Mouse (Mus musculus): Measurements from ENCODE around the gene Cobl. TPM values are rescaled to one million over a fixed set of nuclear protein-coding genes. Genes with fewer than 3 reads are reported as not detected.

Gene Cobl
- total RNA-seq, 2 experiments from 2014 or later, result 15.1 to 19.0 TPM

- no peak for DNase-seq (ENCODE audit: low spot score in 2 of 2)
These were observed 64.9 kb downstream of the Cobl start for GRCm38 (mm10) chr11:12399903-12400302.

GRCm38 (mm10) chr11:12396196-12396595 is 68.6 kb downstream of the Cobl start:
- no peak for TF ChIP-seq CTCF (conservative IDR thresholded peaks at IDR 0.05)
- Histone ChIP-seq H3K27ac (no peak overlapping the region), H3K4me3 (no peak overlapping the region)
- DNase-seq (ENCODE audit: low spot score in 2 of 2), result no peak

More at GRCm38 (mm10) chr11:12399903-12400302, 64.9 kb downstream of the Cobl start:
- Histone ChIP-seq H3K27ac (no peak overlapping the region), H3K4me3 (no peak overlapping the region)
- no peak for TF ChIP-seq CTCF (conservative IDR thresholded peaks at IDR 0.05)

GRCm38 (mm10) chr11:12394701-12395100 is 70.1 kb downstream of the Cobl start:
- Histone ChIP-seq H3K4me3 (no peak overlapping the region), H3K27ac (peak overlapping the region; percentile 75)
- no peak for DNase-seq (ENCODE audit: low spot score in 2 of 2)
- TF ChIP-seq CTCF (conservative IDR thresholded peaks at IDR 0.05), result no peak

- Histone ChIP-seq H3K27ac (peak overlapping the region; percentile 75), H3K4me3 (no peak overlapping the region)
- no peak; the same call in 1 of the 2 replicates for TF ChIP-seq CTCF (conservative IDR thresholded peaks at IDR 0.05)
- DNase-seq (ENCODE audit: low spot score in 2 of 2), result peak; percentile 59 to 81
These were observed 70.6 kb downstream of the Cobl start for GRCm38 (mm10) chr11:12394151-12394550.

GRCm38 (mm10) chr11:12384826-12385225 is 79.9 kb downstream of the Cobl start:
- H3K4me3 ChIP-seq, result no peak overlapping the region
- DNase-seq (ENCODE audit: low spot score in 2 of 2), result peak in 1 of 2 experiments; percentile 33
- no peak for TF ChIP-seq CTCF (conservative IDR thresholded peaks at IDR 0.05)
- H3K27ac ChIP-seq, result no peak overlapping the region

- TF ChIP-seq CTCF (conservative IDR thresholded peaks at IDR 0.05), result no peak
These were observed 81.8 kb downstream of the Cobl start for GRCm38 (mm10) chr11:12382991-12383390.

GRCm38 (mm10) chr11:12381096-12381495 is 83.7 kb downstream of the Cobl start:
- TF ChIP-seq CTCF (conservative IDR thresholded peaks at IDR 0.05), result no peak

More at GRCm38 (mm10) chr11:12382991-12383390, 81.8 kb downstream of the Cobl start:
- Histone ChIP-seq H3K4me3 (no peak overlapping the region), H3K27ac (no peak overlapping the region)
- no peak for DNase-seq (ENCODE audit: low spot score in 2 of 2)

GRCm38 (mm10) chr11:12376628-12377027 is 88.1 kb downstream of the Cobl start:
- Histone ChIP-seq H3K4me3 (no peak overlapping the region), H3K27ac (no peak overlapping the region)
- DNase-seq (ENCODE audit: low spot score in 2 of 2), result no peak
- no peak for TF ChIP-seq CTCF (conservative IDR thresholded peaks at IDR 0.05)

More at GRCm38 (mm10) chr11:12381096-12381495, 83.7 kb downstream of the Cobl start:
- DNase-seq (ENCODE audit: low spot score in 2 of 2), result no peak
- no peak overlapping the region for H3K27ac ChIP-seq
- H3K4me3 ChIP-seq, result no peak overlapping the region

GRCm38 (mm10) chr11:12373106-12374098 is 91.4 kb downstream of the Cobl start:
- no peak overlapping the region for H3K27ac ChIP-seq
- no peak overlapping the region for H3K4me3 ChIP-seq
- peak; percentile 97 for TF ChIP-seq CTCF (conservative IDR thresholded peaks at IDR 0.05)
- DNase-seq (ENCODE audit: low spot score in 2 of 2), result peak; percentile 69 to 83

GRCm38 (mm10) chr11:12370957-12371356 is 93.8 kb downstream of the Cobl start:
- DNase-seq (ENCODE audit: low spot score in 2 of 2), result no peak
- H3K27ac ChIP-seq, result no peak overlapping the region
- TF ChIP-seq CTCF (conservative IDR thresholded peaks at IDR 0.05), result no peak
- no peak overlapping the region for H3K4me3 ChIP-seq

GRCm38 (mm10) chr11:12367426-12368178 is 97.2 kb downstream of the Cobl start:
- no peak overlapping the region for H3K27ac ChIP-seq
- DNase-seq (ENCODE audit: low spot score in 2 of 2), result no peak
- no peak overlapping the region for H3K4me3 ChIP-seq
- TF ChIP-seq CTCF (conservative IDR thresholded peaks at IDR 0.05), result no peak

- peak; percentile 88 for TF ChIP-seq CTCF (conservative IDR thresholded peaks at IDR 0.05)
- Histone ChIP-seq H3K27ac (no peak overlapping the region), H3K4me3 (no peak overlapping the region)
- DNase-seq (ENCODE audit: low spot score in 2 of 2), result peak; percentile 46 to 50
These were observed 105.3 kb downstream of the Cobl start for GRCm38 (mm10) chr11:12359336-12360000.

All from layer of hippocampus, adult 2 months (tissue).